ENCODE assay signal across 15 mouse cellular contexts in genomic region chr6:74903551-74903950, GRCm38 (mm10).
"Had no signal": no experiment of that assay in that cellular context is flagged by ENCODE, and none has a peak within 500 bp of the region (broad histone marks: within the 10 kb centered on the region; RNA-seq: fewer than 3 reads in every experiment).

No protein-coding gene starts in this region.

- DNase-seq: gastrocnemius, postnatal 10 days; gastrocnemius, postnatal 36 days; heart, adult 11 months; heart, adult 2 months; heart, postnatal 14 days; heart, postnatal 36 days; kidney, adult 11 months; kidney, adult 8-10 months; kidney, postnatal 10 days; kidney, postnatal 25 days; kidney, postnatal 4 days; liver; liver, embryonic 13.5 days had no signal

- ATAC-seq: hindbrain, postnatal 0 days; intestine, embryonic 16.5 days had no signal
